Mouse (Mus musculus): ENCODE data around the gene Emsy.

GRCm38 (mm10) chr7:98563991-98564390, 92.6 kb downstream of the Emsy start:
- TF ChIP-seq CTCF (IDR thresholded peaks at IDR 0.05) = no peak
- TF ChIP-seq EP300 (IDR thresholded peaks at IDR 0.05) = no peak
